ENCODE assay signal across 18 mouse cellular contexts in genomic region chr14:47818641-47819040, GRCm38 (mm10).
DNase-seq lines count a peak whose midpoint lies in the region; ATAC-seq lines count a peak whose summit lies in the region.
"Had no signal": no experiment of that assay in that cellular context is flagged by ENCODE, and none has a peak within 500 bp of the region (broad histone marks: within the 10 kb centered on the region; RNA-seq: fewer than 3 reads in every experiment).

No protein-coding gene starts in this region.

- H3K9ac ChIP-seq in heart, embryonic 12.5 days = no peak overlapping the region
- H3K9ac ChIP-seq in limb, embryonic 15.5 days = no peak overlapping the region
- no peak overlapping the region for H3K9ac ChIP-seq in forebrain, embryonic 15.5 days (replicated peaks)
- H3K9ac ChIP-seq: embryonic facial prominence, embryonic 12.5 days; heart, embryonic 13.5 days; hindbrain, embryonic 12.5 days had no signal

- ATAC-seq in heart, embryonic 12.5 days (ENCODE audit: insufficient number of reproducible peaks, low FRiP score) = no peak
- ATAC-seq in limb, embryonic 15.5 days (ENCODE audit: insufficient number of reproducible peaks, low FRiP score, low TSS enrichment, low read depth) = 0 out of 2 replicates have a peak, but pooled peaks have one; percentile 14
- ATAC-seq in forebrain, embryonic 15.5 days (replicated peaks) = no peak
- ATAC-seq: forebrain, embryonic 16.5 days; hindbrain, embryonic 16.5 days; inflammation-experienced regulatory T-cells, adult 6 months had no signal

- H3K9me3 ChIP-seq in heart, embryonic 12.5 days (replicated peaks) = no peaks in the 10 kb centered on the region; the same call in 1 of the 2 replicates
- H3K9me3 ChIP-seq in limb, embryonic 15.5 days = no peaks in the 10 kb centered on the region
- no peaks in the 10 kb centered on the region for H3K9me3 ChIP-seq in forebrain, embryonic 15.5 days
- H3K9me3 ChIP-seq: embryonic facial prominence, embryonic 12.5 days; heart, embryonic 13.5 days; hindbrain, embryonic 12.5 days had no signal

- no peaks in the 10 kb centered on the region for H3K27me3 ChIP-seq in heart, embryonic 12.5 days (replicated peaks)
- no peaks in the 10 kb centered on the region for H3K27me3 ChIP-seq in limb, embryonic 15.5 days
- no peaks in the 10 kb centered on the region for H3K27me3 ChIP-seq in forebrain, embryonic 15.5 days
- H3K27me3 ChIP-seq: embryonic facial prominence, embryonic 12.5 days; heart, embryonic 13.5 days; hindbrain, embryonic 12.5 days had no signal

- H3K36me3 ChIP-seq in heart, embryonic 12.5 days = no peaks in the 10 kb centered on the region
- H3K36me3 ChIP-seq in limb, embryonic 15.5 days = no peaks in the 10 kb centered on the region
- H3K36me3 ChIP-seq in forebrain, embryonic 15.5 days = no peaks in the 10 kb centered on the region
- H3K36me3 ChIP-seq: embryonic facial prominence, embryonic 12.5 days; heart, embryonic 13.5 days; hindbrain, embryonic 12.5 days had no signal

- no peaks in the 10 kb centered on the region for H3K4me1 ChIP-seq in heart, embryonic 12.5 days (replicated peaks)
- H3K4me1 ChIP-seq in limb, embryonic 15.5 days = peaks cover 18% of the 10 kb centered on the region
- H3K4me1 ChIP-seq in forebrain, embryonic 15.5 days = peaks cover 8% of the 10 kb centered on the region
- H3K4me1 ChIP-seq: embryonic facial prominence, embryonic 12.5 days; heart, embryonic 13.5 days; hindbrain, embryonic 12.5 days had no signal

- peak; percentile 14 for DNase-seq in heart, postnatal 4 days
- DNase-seq in lung, postnatal 10 days = peak; percentile 67
- DNase-seq in lung, adult 18-20 months = no peak
- no peak for DNase-seq in adrenal gland, postnatal 4 days (ENCODE audit: low spot score in 2 of 2)
- DNase-seq: adrenal gland, postnatal 10 days; cerebellum, adult 11-12 months; cerebellum, adult 9-10 months; cerebellum, postnatal 25 days; gastrocnemius, postnatal 25 days had no signal

- H3K27ac ChIP-seq in heart, embryonic 12.5 days (ENCODE audit: poor library complexity, severe bottlenecking) = no peak overlapping the region
- no peak overlapping the region for H3K27ac ChIP-seq in limb, embryonic 15.5 days
- no peak overlapping the region for H3K27ac ChIP-seq in forebrain, embryonic 15.5 days (replicated peaks)
- H3K27ac ChIP-seq: embryonic facial prominence, embryonic 12.5 days; heart, embryonic 13.5 days; hindbrain, embryonic 12.5 days had no signal

- H3K4me2 ChIP-seq in heart, embryonic 12.5 days = no peak overlapping the region
- no peak overlapping the region for H3K4me2 ChIP-seq in limb, embryonic 15.5 days
- H3K4me2 ChIP-seq in forebrain, embryonic 15.5 days (replicated peaks) = no peak overlapping the region
- H3K4me2 ChIP-seq: embryonic facial prominence, embryonic 12.5 days; heart, embryonic 13.5 days; hindbrain, embryonic 12.5 days had no signal

- H3K4me3 ChIP-seq in heart, embryonic 12.5 days = no peak overlapping the region
- H3K4me3 ChIP-seq in limb, embryonic 15.5 days = no peak overlapping the region
- no peak overlapping the region for H3K4me3 ChIP-seq in forebrain, embryonic 15.5 days
- H3K4me3 ChIP-seq: embryonic facial prominence, embryonic 12.5 days; heart, embryonic 13.5 days; hindbrain, embryonic 12.5 days had no signal

- 51% methylated on average over 3 of the region's 3 CpGs for WGBS in heart, embryonic 12.5 days
- WGBS in limb, embryonic 15.5 days = 31% methylated on average over 3 of the region's 3 CpGs
- 74% methylated on average over 3 of the region's 3 CpGs for WGBS in forebrain, embryonic 15.5 days

Comparison
In these comparisons a context has a peak if more than half of its experiments do, and no peak if none do; other contexts are left out.
1. DNase-seq: peak in heart, postnatal 4 days (single experiment) and lung, postnatal 10 days (single experiment); none in lung, adult 18-20 months (0 of 2) and adrenal gland, postnatal 4 days (0 of 2).